Mouse (Mus musculus) liver, embryonic 14.5 days (tissue): Measurements from ENCODE around the gene Ccdc173. TPM values are rescaled to one million over a fixed set of nuclear protein-coding genes. Genes with fewer than 3 reads are reported as not detected.

Experiments
- ATAC-seq: fragments of 200-750 bp; cut with Nextera tagmentation; 2 replicates; pipeline ENCODE4 v1.8.0; 2017; ENCODE audit warnings: moderate number of reproducible peaks, mild to moderate bottlenecking, moderate library complexity; ENCODE audit not compliant: insufficient read depth
- DNase-seq, 3 experiments: peaks; one replicate each; pipeline ENCODE4 v3.0.0-alpha.2; 2012 to 2013; ENCODE audit warnings: low read depth in 3 of 3, low spot score in 3 of 3
- H3K27ac ChIP-seq: fragments of 300-500 bp; sonication (generic); 2 replicates; pipeline ENCODE4 v1.5.1; 2014; ENCODE audit warnings: moderate library complexity, mild to moderate bottlenecking, control low read depth, inconsistent platforms
- H3K27me3 ChIP-seq: fragments of 300-500 bp; sonication (generic); 2 replicates; pipeline ENCODE4 v1.6.1; 2014; ENCODE audit warnings: mild to moderate bottlenecking, low read length, moderate library complexity; ENCODE audit not compliant: control insufficient read depth, insufficient read depth
- H3K36me3 ChIP-seq: fragments of 300-500 bp; sonication (generic); replicated peaks from 2 replicates; pipeline ENCODE4 v1.6.1; 2014; ENCODE audit warnings: low read depth; ENCODE audit not compliant: control insufficient read depth, insufficient read depth
- H3K4me1 ChIP-seq, 2 experiments: fragments of 200-500 bp in 1 of 2; fragments of 300-500 bp in 1 of 2; sonication (generic) in 1 of 2; replicated peaks; 2 replicates each; pipeline ENCODE4 v1.6.1; 2012 to 2014; ENCODE audit warnings: antibody characterized with exemption in 1 of 2, inconsistent platforms in 1 of 2, low read length in 1 of 2; ENCODE audit not compliant: control insufficient read depth in 2 of 2, insufficient read depth in 2 of 2
- H3K4me2 ChIP-seq: fragments of 300-500 bp; sonication (generic); 2 replicates; pipeline ENCODE4 v1.6.1; 2014; ENCODE audit warnings: low read depth, mild to moderate bottlenecking, control low read depth, moderate library complexity
- H3K4me3 ChIP-seq, 2 experiments: fragments of 200-500 bp in 1 of 2; fragments of 300-500 bp in 1 of 2; sonication (generic) in 1 of 2; 2 replicates each; pipeline ENCODE4 v1.5.1; 2012 to 2014; ENCODE audit warnings: low read depth in 2 of 2, low read length in 2 of 2, mild to moderate bottlenecking in 2 of 2, control low read depth in 1 of 2, inconsistent platforms in 1 of 2, moderate library complexity in 1 of 2; ENCODE audit not compliant: insufficient read depth in 1 of 2
- H3K9ac ChIP-seq: fragments of 300-500 bp; sonication (generic); replicated peaks from 2 replicates; pipeline ENCODE4 v1.6.1; 2014; ENCODE audit warnings: mild to moderate bottlenecking, control low read depth, moderate library complexity
- H3K9me3 ChIP-seq: fragments of 300-500 bp; sonication (generic); 2 replicates; pipeline ENCODE4 v1.6.1; 2016; ENCODE audit warnings: low read length, mixed read lengths; ENCODE audit not compliant: control insufficient read depth
- CTCF ChIP-seq: IDR thresholded peaks from 2 replicates; pipeline ENCODE4 v1.5.1; 2016; ENCODE audit warnings: antibody characterized with exemption, low read depth, control low read depth
- EP300 ChIP-seq: IDR thresholded peaks from 2 replicates; pipeline ENCODE4 v1.6.1; 2016; ENCODE audit warnings: antibody characterized with exemption, low read depth
- WGBS: fragments of 180-500 bp; shearing (Covaris S2); extraction: QIAGEN DNeasy Blood & Tissue Kit; methylation state at CpG from one replicate; pipeline ENCODE4 v1.1.7; 2014; ENCODE audit not compliant: insufficient replicate concordance; 5-methylcytosine and 5-hydroxymethylcytosine counted together
- polyA plus RNA-seq, 2 experiments: library from polyadenylated mRNA; depleted of rRNA in 1 of 2; stranded (reverse) in 1 of 2; unstranded in 1 of 2; fragments of >200 nt; fragmentation: Nextera tagmentation in 1 of 2; extraction: Ambion mirVana in 1 of 2; gene quantifications; 2 replicates each; pipeline versions ENCODE4 v1.2.1 to v1.2.3; 2012 to 2014

Ccdc173 gene
- polyA plus RNA-seq, 2 experiments: 0.18 to 0.25 TPM

DNA sequence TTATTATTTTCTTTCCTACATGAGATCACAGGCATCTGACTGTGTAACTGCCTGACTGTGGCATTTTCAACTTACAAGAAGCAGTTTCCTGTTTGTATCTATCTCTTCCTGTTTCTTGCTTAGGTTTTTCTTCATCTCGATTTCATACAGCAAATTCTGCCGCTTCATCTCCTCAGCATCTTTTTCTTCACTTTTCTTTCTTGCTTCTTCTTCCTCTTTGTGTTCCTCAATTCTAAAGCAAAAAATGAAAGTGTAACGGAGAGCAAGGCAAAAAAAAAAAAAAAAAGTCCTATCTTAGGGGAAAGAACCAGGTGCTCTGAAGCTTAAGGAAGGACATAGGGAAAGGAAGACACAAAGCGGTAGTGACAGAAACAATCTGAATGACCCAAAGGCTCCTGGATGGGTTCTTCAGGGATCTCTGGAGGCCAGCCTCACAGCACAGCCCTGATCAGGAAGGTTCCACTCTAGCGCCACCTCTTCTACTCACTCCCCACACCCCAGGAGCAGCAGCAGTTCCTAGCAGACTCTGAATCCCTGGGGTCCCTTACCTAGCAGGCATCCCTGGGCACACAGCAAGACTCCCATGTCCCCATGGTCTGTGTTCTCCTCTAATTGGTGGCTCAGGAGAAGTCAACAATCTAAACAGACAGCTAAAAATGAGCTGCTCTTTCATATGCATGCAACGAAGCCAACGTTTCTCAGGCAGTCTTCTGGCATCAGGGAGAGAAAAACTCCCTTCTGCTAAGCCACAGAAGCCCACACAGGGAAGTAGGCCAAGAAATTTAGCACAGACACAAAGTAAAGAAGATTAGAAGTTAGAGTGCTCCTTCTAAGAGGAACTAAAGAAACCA lies 11.2 kb downstream of the Ccdc173 start:
- H3K9ac ChIP-seq: no peak overlapping the region
- no peaks in the 10 kb centered on the region for H3K27me3 ChIP-seq
- no peaks in the 10 kb centered on the region for H3K4me1 ChIP-seq
- no peak overlapping the region for H3K27ac ChIP-seq
- no peaks in the 10 kb centered on the region for H3K36me3 ChIP-seq
- H3K4me3 ChIP-seq: no peak overlapping the region
- H3K4me2 ChIP-seq: no peak overlapping the region
- no peak for ATAC-seq
- 35% methylated on average over 7 of the region's 7 CpGs for WGBS
- TF ChIP-seq CTCF (no peak), EP300 (no peak)
- H3K9me3 ChIP-seq: no peaks in the 10 kb centered on the region
- no peak for DNase-seq

DNA sequence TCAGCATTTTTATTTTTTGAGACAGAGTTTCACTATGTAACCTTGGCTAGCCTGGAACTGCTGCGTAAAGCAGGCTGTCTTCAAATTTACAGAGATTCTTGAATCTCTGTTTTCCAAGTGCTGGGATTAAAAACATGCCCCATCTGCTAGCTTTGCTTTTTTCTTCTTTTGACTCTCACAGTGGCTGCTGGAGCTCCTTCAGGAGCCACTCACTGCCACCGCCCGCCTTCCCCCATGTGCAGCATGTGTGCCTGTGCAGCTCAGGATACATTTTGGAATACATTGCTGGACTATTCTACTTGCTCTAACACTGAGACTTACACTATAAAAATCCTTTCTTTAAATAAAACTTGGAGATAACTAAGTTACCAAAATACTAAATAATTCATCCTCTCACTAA lies 16.0 kb downstream of the Ccdc173 start:
- WGBS: 84% methylated on average over 3 of the region's 3 CpGs
- Histone ChIP-seq H3K4me3 (no peak overlapping the region), H3K4me2 (no peak overlapping the region), H3K4me1 (no peaks in the 10 kb centered on the region), H3K27me3 (no peaks in the 10 kb centered on the region), H3K36me3 (no peaks in the 10 kb centered on the region), H3K9me3 (no peaks in the 10 kb centered on the region), H3K9ac (no peak overlapping the region), H3K27ac (no peak overlapping the region)
- TF ChIP-seq CTCF (no peak), EP300 (no peak)
- ATAC-seq (no peak), DNase-seq (no peak)

DNA sequence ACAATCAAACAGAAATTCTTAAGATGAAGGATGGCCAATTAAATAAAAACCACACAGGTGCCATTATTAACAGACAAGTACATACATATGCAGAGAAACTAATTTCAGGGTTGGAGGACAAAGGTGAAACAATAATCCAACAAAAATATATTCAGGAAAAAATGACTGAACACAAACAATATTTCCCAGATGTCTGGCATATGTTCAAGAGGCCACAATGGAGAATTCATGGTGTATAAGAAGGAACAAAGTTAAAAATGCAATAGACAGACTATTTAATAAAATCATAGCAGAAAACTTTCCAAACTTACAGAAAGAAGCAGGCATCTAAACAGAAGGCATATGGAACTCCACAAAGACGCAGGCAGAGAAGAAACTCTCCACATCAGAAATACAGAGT lies 24.7 kb downstream of the Ccdc173 start:
- DNase-seq: no peak
- no peaks in the 10 kb centered on the region for H3K4me1 ChIP-seq
- H3K27me3 ChIP-seq: no peaks in the 10 kb centered on the region
- no peak overlapping the region for H3K4me3 ChIP-seq
- H3K36me3 ChIP-seq: no peaks in the 10 kb centered on the region
- H3K9me3 ChIP-seq: no peaks in the 10 kb centered on the region
- no peak overlapping the region for H3K4me2 ChIP-seq
- no peak overlapping the region for H3K9ac ChIP-seq
- ATAC-seq: no peak
- H3K27ac ChIP-seq: no peak overlapping the region
- no peak for TF ChIP-seq CTCF
- no peak for TF ChIP-seq EP300
- WGBS: 53% methylated on average over 1 of the region's 1 CpGs

DNA sequence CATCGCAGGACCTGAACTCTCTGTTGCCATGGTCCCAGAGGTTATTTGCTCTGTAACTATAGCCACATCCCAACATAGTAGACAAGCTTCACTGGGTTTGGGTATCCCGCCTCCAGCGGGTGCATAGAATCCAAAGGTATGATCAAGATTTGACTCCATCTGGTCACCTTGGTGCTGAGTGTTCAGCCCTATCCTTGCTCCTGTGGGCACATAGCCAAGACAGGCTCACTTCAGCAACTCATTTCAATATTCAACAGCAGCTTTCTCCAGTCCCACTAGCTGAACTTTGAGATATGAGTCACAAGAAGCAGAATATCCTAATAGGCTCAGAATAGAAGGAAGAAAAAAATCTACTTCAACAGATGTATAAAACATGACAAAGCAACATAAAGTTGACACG lies 26.0 kb downstream of the Ccdc173 start:
- no peak overlapping the region for H3K4me2 ChIP-seq
- TF ChIP-seq EP300 (no peak), CTCF (no peak)
- H3K9ac ChIP-seq: no peak overlapping the region
- no peak overlapping the region for H3K4me3 ChIP-seq
- DNase-seq (no peak), ATAC-seq (no peak)
- H3K9me3 ChIP-seq: no peaks in the 10 kb centered on the region
- WGBS: 69% methylated on average over 4 of the region's 4 CpGs
- H3K27me3 ChIP-seq: no peaks in the 10 kb centered on the region
- no peaks in the 10 kb centered on the region for H3K36me3 ChIP-seq
- no peaks in the 10 kb centered on the region for H3K4me1 ChIP-seq
- H3K27ac ChIP-seq: no peak overlapping the region

DNA sequence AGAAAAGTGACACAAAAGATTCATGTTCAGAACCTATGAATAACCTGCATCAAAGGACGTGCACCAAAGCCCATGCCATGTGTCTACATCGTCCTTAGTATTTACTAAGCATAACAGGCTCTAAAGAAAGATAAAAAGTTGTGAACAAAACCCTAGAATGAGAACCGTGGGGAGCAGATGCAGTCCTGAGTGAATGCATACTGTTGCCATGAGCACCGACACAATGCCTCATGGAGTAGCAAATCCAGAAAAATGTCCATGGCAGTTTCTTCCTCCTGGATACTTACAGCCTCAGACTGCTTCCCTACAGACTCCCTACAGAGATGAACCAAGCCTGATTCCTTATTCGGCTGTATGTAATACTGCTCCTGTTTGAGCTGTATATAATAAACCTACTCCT lies 28.4 kb downstream of the Ccdc173 start:
- H3K4me1 ChIP-seq: no peaks in the 10 kb centered on the region

More for the DNA sequence above, 28.4 kb downstream of the Ccdc173 start:
- H3K27ac ChIP-seq: no peak overlapping the region
- no peaks in the 10 kb centered on the region for H3K9me3 ChIP-seq
- H3K9ac ChIP-seq: no peak overlapping the region
- H3K27me3 ChIP-seq: no peaks in the 10 kb centered on the region
- whole genome bisulfite sequencing: 60% methylated on average over 5 of the region's 5 CpGs
- TF ChIP-seq EP300: no peak
- TF ChIP-seq CTCF: no peak
- no peak for ATAC-seq
- no peak for DNase-seq
- no peaks in the 10 kb centered on the region for H3K36me3 ChIP-seq
- H3K4me2 ChIP-seq: no peak overlapping the region
- H3K4me3 ChIP-seq: no peak overlapping the region
